Mouse (Mus musculus): ENCODE results near the gene Khdc3.
"Not testable (repeated sequence)": the region's sequence is repeated elsewhere in the genome, so short reads cannot be mapped to it uniquely, and the experiment has no call there.

Gene Khdc3

DNA sequence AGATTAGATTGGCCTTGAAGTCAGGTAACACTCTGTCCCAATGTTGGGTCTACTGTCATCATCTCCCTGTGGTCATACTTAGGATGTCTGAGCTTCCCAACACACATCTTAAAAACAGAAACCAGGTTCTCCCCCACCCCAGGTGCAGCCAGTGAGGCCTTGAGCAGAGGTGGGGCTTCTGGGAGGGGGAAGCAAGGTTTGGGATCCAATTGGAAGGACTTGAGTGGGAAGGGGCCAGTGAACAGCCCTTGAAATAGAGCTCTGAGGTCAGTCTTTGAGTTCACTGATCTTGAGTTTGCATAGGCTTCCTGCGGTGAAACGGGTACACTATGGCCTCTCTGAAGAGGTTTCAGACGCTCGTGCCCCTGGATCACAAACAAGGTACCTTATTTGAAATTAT lies 545 bp downstream of the Khdc3 start, which contains the start of gene Gm20509:
TSS of gene Gm20509 (plus strand) at position 290 of the 400 bp plus-strand sequence.
- DNase-seq (ENCODE audit: low spot score in 2 of 2): no peak

GRCm38 (mm10) chr9:73103159-73103879 lies 1.7 kb downstream of the Khdc3 start:
- DNase-seq (ENCODE audit: low spot score in 2 of 2): no peak

- DNase-seq (ENCODE audit: low spot score in 2 of 2): no peak
Observed at GRCm38 (mm10) chr9:73103880-73104198, 2.2 kb downstream of the Khdc3 start.

DNA sequence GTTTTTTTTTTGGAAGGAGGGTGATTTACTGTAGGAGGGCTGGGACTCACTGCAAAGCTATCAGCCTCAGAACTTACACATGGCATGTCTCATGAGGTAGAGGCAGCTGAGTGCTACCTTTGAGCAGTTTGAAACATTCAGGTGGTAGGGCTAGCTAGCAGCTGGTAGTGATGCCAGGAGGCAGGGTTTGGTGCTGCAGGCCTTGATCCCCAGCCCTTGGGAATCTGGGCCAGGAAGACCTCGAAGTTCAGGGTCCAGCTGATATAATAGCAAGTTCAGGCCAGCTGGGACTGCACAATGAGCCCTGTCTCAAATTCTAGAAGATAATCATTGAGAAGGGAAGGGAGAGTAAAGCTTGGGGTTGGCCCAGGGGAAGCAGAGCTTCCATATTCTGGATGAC lies 3.5 kb downstream of the Khdc3 start:
- no peak for DNase-seq (ENCODE audit: low spot score in 2 of 2)

DNA sequence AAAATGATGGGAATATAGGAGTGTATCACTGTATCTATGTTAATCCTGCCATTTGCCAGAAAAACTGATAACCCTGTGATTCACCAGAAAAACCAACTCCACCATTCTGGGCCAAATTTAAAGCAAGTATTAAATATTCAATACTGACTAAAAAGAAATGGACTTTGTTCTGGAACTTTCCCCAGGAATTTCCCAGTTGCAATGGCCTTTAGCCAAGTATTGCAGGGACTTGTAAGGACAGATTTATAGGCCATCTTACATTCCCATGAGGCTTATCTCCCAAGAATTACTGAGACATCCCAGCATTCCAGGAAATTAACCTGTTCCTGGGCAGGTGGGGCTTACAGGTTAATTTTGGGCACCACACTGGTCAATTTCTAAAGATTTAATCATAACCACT lies 4.1 kb downstream of the Khdc3 start:
- DNase-seq (ENCODE audit: low spot score in 2 of 2): no peak

GRCm38 (mm10) chr9:73112919-73113906 lies 11.6 kb downstream of the Khdc3 start, which contains the start of gene Rsl24d1:
Gene Rsl24d1, plus strand, starts transcription at chr9:73113426.
- peak; percentile 73 to 83 for DNase-seq (ENCODE audit: low spot score in 2 of 2)

DNA sequence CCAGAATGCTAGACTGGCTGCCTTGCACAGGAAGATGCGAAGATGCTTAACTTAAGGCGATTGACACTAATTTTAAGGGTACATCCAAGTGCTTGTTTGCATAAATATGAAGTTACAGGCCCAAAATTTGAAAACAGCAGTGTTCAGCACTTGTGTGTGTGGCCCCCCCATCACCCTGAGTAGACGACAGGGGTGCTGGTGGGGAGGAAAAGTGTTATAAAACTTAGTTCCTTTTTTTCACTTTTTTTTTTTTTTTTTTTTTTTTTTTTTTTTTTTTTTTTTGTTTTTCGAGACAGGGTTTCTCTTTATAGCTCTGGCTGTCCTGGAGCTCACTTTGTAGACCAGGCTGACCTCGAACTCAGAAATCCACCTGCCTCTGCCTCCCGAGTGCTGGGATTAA lies 15.1 kb downstream of the Khdc3 start:
- DNase-seq (ENCODE audit: low spot score in 2 of 2): not testable (repeated sequence)

DNA sequence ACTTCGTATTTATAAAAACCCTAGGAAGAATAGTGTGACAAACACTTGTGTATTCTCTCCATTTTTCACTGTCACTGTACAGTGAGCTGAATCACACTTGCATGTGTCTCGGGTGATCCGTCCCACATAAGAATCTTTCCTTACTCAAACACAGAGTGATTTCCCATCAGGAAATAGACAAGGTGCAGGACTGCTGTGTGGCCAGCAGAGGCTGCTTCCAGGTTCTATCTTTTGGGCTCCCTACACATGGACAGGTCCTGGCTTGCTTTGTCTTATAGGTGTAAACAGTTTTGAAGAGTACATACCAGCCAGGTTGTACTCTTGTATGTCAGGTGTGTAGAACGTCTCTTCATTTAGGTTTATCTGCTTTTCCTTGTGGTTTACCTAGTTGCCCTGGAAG lies 16.4 kb downstream of the Khdc3 start:
- DNase-seq (ENCODE audit: low spot score in 2 of 2): no peak

- peak in 1 of 2 experiments; percentile 18 for DNase-seq (ENCODE audit: low spot score in 2 of 2)
Observed at GRCm38 (mm10) chr9:73121735-73122134, 20.1 kb downstream of the Khdc3 start.

- peak in 1 of 2 experiments; percentile 18 for DNase-seq (ENCODE audit: low spot score in 2 of 2)
Observed at GRCm38 (mm10) chr9:73125043-73125570, 23.5 kb downstream of the Khdc3 start.

GRCm38 (mm10) chr9:73127457-73127856 lies 25.8 kb downstream of the Khdc3 start:
- no peak for DNase-seq (ENCODE audit: low spot score in 2 of 2)

- no peak for DNase-seq (ENCODE audit: low spot score in 2 of 2)
Observed at GRCm38 (mm10) chr9:73129875-73130274, 28.2 kb downstream of the Khdc3 start.

GRCm38 (mm10) chr9:73130529-73130928 lies 28.9 kb downstream of the Khdc3 start:
- no peak for DNase-seq (ENCODE audit: low spot score in 2 of 2)

- DNase-seq (ENCODE audit: low spot score in 2 of 2): no peak
Observed at GRCm38 (mm10) chr9:73137341-73137886, 35.8 kb downstream of the Khdc3 start.
